Mouse (Mus musculus) cerebellum, postnatal 25 days (tissue): ENCODE results near the gene Acmsd.

Experiments used
- DNase-seq, 2 experiments: peaks; one replicate each; pipeline ENCODE4 v3.0.0; 2021; ENCODE audit warnings: mixed read lengths in 2 of 2

The Acmsd gene

GRCm38 (mm10) chr1:127778611-127779010 lies 49.4 kb downstream of the Acmsd start:
- no peak for DNase-seq

GRCm38 (mm10) chr1:127780142-127780541 lies 50.9 kb downstream of the Acmsd start:
- DNase-seq, result no peak

GRCm38 (mm10) chr1:127780849-127781248 lies 51.6 kb downstream of the Acmsd start:
- DNase-seq, result no peak

GRCm38 (mm10) chr1:127783862-127784261 lies 54.6 kb downstream of the Acmsd start:
- DNase-seq, result no peak

- DNase-seq, result no peak
Observed at GRCm38 (mm10) chr1:127785882-127786281, 56.7 kb downstream of the Acmsd start.

GRCm38 (mm10) chr1:127788943-127789342 lies 59.7 kb downstream of the Acmsd start:
- DNase-seq, result no peak

GRCm38 (mm10) chr1:127793459-127793858 lies 64.2 kb downstream of the Acmsd start:
- no peak for DNase-seq

- no peak for DNase-seq
Observed at GRCm38 (mm10) chr1:127795087-127795769, 66.0 kb downstream of the Acmsd start.

- no peak for DNase-seq
Observed at GRCm38 (mm10) chr1:127796341-127796740, 67.1 kb downstream of the Acmsd start.

- no peak for DNase-seq
Observed at GRCm38 (mm10) chr1:127796752-127797151, 67.5 kb downstream of the Acmsd start.

- no peak for DNase-seq
Observed at GRCm38 (mm10) chr1:127802916-127803315, 73.7 kb downstream of the Acmsd start.

GRCm38 (mm10) chr1:127808671-127809070 lies 79.5 kb downstream of the Acmsd start:
- DNase-seq, result no peak

GRCm38 (mm10) chr1:127812929-127813328 lies 83.7 kb downstream of the Acmsd start:
- no peak for DNase-seq

- DNase-seq, result no peak
Observed at GRCm38 (mm10) chr1:127816381-127816780, 87.2 kb downstream of the Acmsd start.
